Mouse (Mus musculus): ENCODE results near the gene Myct1.

DNA sequence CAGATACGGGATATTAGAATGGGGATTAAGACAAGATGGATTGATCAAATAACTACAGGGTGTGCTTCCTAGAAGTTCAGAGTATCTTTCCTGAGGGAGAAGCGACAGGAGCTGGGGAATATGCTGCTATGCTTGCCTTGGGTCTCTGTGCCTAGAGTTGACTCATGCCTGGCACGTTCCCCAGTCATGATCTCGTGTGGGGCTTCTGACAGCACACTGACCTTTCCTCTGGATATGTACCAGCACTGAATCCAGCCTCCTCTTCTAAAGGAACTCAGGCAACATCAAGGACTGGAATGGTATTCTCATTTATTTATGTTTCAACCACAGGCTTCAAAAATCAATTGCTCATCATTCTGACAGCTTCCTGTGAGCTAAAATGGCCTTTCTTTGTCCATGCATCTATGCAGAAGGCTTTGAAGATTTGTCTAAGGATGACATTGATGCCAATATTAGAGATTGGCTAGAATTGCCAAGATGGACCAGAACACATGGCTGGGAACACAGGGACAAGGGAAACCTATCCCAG is 40.2 kb downstream of the Myct1 start:
- TF ChIP-seq CTCF (IDR thresholded peaks at IDR 0.05; ENCODE audit: control insufficient read depth, insufficient read depth, low read length) (no peak), POLR2A (IDR thresholded peaks at IDR 0.05; ENCODE audit: borderline replicate concordance, control insufficient read depth, low read depth, low read length) (no peak)
